Mouse (Mus musculus) ES-Bruce4 (cell line): ENCODE data around the gene Nkx2-3. TPM values are rescaled to one million over a fixed set of nuclear protein-coding genes. Genes with fewer than 3 reads are reported as not detected.

Experiments
- H3K27ac ChIP-seq: 2 replicates; pipeline ENCODE4 v1.5.1; 2012; ENCODE audit warnings: low read length, inconsistent platforms; ENCODE audit not compliant: insufficient read depth
- H3K27me3 ChIP-seq: 2 replicates; pipeline ENCODE4 v1.6.1; 2012; ENCODE audit warnings: mild to moderate bottlenecking, low read length, inconsistent platforms; ENCODE audit not compliant: control insufficient read depth, poor library complexity, insufficient read depth, severe bottlenecking
- H3K36me3 ChIP-seq: 2 replicates; pipeline ENCODE4 v1.6.1; 2012; ENCODE audit warnings: inconsistent platforms, mild to moderate bottlenecking, low read length, moderate library complexity; ENCODE audit not compliant: control insufficient read depth, poor library complexity, insufficient read depth, severe bottlenecking
- H3K4me1 ChIP-seq: one replicate; pipeline ENCODE4 v1.8.1; 2011; ENCODE audit warnings: low read length; ENCODE audit not compliant: control insufficient read depth, insufficient read depth
- H3K4me3 ChIP-seq: 2 replicates; pipeline ENCODE4 v1.5.1; 2011; ENCODE audit warnings: low read depth, mild to moderate bottlenecking, low read length
- H3K9ac ChIP-seq: 2 replicates; pipeline ENCODE4 v1.6.1; 2012; ENCODE audit warnings: low read depth, mild to moderate bottlenecking, inconsistent platforms; ENCODE audit not compliant: poor library complexity, severe bottlenecking
- H3K9me3 ChIP-seq: replicated peaks from 2 replicates; pipeline ENCODE4 v1.6.1; 2012; ENCODE audit warnings: mild to moderate bottlenecking, low read length, inconsistent platforms; ENCODE audit not compliant: control insufficient read depth, poor library complexity, insufficient read depth, severe bottlenecking
- CTCF ChIP-seq: IDR thresholded peaks from one replicate; pipeline ENCODE4 v1.8.1; 2011; ENCODE audit warnings: low read depth, low read length
- EP300 ChIP-seq: IDR thresholded peaks from 2 replicates; pipeline ENCODE4 v1.6.1; 2011; ENCODE audit warnings: low read depth, low read length; ENCODE audit not compliant: insufficient read depth
- POLR2A ChIP-seq: IDR thresholded peaks from one replicate; pipeline ENCODE4 v1.8.1; 2011; ENCODE audit warnings: low read length; ENCODE audit not compliant: insufficient read depth
- polyA plus RNA-seq: library from polyadenylated mRNA; stranded (reverse); fragments of >200 nt; gene quantifications from 2 replicates; pipeline ENCODE4 v1.2.4, GENCODE M21; 2011; ENCODE audit warnings: low read depth; ENCODE audit not compliant: missing spikeins, insufficient read depth, insufficient read length

Nkx2-3 gene
- not detected in 2 replicates for polyA plus RNA-seq

DNA sequence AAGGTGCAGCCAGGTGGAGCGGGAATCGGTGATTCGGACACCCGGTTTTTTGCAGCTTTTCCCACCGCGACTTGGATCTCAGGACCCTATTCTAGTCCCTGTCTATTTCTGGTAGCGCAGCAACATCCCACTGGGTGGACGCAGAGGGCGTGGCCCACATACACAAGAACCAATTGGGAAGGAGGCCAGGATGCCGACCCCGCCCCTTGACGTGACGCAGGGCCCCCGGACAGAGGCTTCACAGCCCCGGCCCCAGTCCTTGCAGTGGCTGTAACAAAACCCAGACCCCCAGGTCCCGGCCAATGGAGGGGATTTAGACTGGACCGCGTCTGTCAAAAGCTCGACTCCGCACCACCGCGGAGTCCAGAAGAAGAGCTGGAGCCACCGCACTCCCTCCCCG lies at the start of gene Nkx2-3:
TSS of gene Nkx2-3 (plus strand) at position 275 of the 400 bp plus-strand sequence.
- Histone ChIP-seq H3K4me1 (peaks cover 2% of the 10 kb centered on the region), H3K9me3 (no peaks in the 10 kb centered on the region), H3K36me3 (no peaks in the 10 kb centered on the region), H3K27me3 (peaks cover 39% of the 10 kb centered on the region), H3K9ac (no peak within 1 kb of the TSS), H3K27ac (no peak within 1 kb of the TSS), H3K4me3 (peak within 1 kb of the TSS; percentile 26)
- TF ChIP-seq EP300 (no peak), CTCF (no peak), POLR2A (no peak)

DNA sequence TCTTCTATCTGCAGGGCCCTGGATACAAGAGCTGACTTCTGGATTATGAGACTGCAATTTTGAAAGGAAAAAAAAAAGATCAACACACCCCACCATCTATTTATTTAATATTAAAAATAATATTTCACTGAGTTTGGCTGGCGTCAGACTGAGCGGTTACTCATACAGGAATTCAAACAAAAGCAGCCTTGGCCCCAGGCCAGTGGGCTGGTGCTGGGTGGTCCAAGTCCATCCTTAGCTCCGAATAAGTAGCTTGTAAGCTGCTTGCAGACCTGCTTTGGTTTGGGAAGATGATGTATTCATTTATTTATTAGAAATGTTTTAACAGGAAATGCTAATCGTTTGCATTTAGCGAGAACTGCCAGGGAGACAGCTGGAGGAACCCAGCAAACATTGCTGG lies 49.0 kb upstream of the Nkx2-3 start:
- TF ChIP-seq POLR2A: no peak
- TF ChIP-seq EP300: no peak
- no peak for TF ChIP-seq CTCF
- Histone ChIP-seq H3K27me3 (no peaks in the 10 kb centered on the region), H3K4me3 (no peak overlapping the region), H3K9me3 (no peaks in the 10 kb centered on the region), H3K36me3 (no peaks in the 10 kb centered on the region), H3K4me1 (no peaks in the 10 kb centered on the region), H3K9ac (no peak overlapping the region), H3K27ac (no peak overlapping the region)

DNA sequence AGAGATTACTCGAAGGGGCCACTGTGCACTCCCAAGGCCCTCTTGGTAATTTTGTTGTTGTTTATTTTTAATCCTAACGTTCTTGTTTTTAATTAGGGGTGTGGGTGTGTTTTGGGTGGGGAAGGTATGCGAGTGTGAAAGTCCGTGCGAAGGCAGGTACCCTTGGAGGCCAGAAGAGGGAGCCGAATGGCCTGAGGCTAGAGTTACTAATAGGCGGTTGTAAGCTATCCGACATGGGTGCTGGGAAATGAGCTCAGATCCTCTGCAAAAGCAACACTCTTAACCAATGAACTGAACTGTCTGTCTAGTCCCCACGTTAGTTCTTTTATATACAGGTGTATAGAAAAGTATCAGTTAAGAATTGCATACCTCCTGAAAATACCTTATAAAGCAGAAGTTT lies 43.8 kb upstream of the Nkx2-3 start:
- no peak overlapping the region for H3K27ac ChIP-seq
- no peaks in the 10 kb centered on the region for H3K9me3 ChIP-seq
- no peak overlapping the region for H3K9ac ChIP-seq
- H3K36me3 ChIP-seq: no peaks in the 10 kb centered on the region
- H3K4me3 ChIP-seq: no peak overlapping the region
- H3K27me3 ChIP-seq: no peaks in the 10 kb centered on the region
- H3K4me1 ChIP-seq: no peaks in the 10 kb centered on the region
- TF ChIP-seq CTCF (peak; percentile 46), POLR2A (no peak)

DNA sequence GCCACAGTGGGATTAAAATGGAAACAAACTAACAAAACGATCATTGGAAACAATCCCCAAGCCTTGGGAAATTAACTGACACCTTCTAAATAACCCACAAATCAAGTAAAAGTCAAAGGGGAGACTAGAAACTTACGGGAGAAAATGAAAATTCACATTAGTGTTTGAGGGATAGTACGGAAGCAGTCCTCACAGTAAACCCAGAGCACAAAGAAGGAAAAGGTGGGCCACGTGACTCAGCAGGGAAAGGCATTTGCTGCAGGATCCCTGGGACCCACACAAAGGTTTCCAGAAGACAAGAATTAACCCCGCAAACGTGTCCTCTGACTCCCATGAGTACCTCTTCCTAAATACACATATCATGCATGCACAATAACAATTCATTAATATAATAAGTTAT lies 43.0 kb upstream of the Nkx2-3 start:
- no peaks in the 10 kb centered on the region for H3K27me3 ChIP-seq
- H3K27ac ChIP-seq: no peak overlapping the region
- H3K9me3 ChIP-seq: no peaks in the 10 kb centered on the region
- TF ChIP-seq CTCF: no peak
- TF ChIP-seq EP300: no peak
- no peak for TF ChIP-seq POLR2A
- no peaks in the 10 kb centered on the region for H3K36me3 ChIP-seq
- no peak overlapping the region for H3K9ac ChIP-seq
- H3K4me1 ChIP-seq: no peaks in the 10 kb centered on the region
- H3K4me3 ChIP-seq: no peak overlapping the region

DNA sequence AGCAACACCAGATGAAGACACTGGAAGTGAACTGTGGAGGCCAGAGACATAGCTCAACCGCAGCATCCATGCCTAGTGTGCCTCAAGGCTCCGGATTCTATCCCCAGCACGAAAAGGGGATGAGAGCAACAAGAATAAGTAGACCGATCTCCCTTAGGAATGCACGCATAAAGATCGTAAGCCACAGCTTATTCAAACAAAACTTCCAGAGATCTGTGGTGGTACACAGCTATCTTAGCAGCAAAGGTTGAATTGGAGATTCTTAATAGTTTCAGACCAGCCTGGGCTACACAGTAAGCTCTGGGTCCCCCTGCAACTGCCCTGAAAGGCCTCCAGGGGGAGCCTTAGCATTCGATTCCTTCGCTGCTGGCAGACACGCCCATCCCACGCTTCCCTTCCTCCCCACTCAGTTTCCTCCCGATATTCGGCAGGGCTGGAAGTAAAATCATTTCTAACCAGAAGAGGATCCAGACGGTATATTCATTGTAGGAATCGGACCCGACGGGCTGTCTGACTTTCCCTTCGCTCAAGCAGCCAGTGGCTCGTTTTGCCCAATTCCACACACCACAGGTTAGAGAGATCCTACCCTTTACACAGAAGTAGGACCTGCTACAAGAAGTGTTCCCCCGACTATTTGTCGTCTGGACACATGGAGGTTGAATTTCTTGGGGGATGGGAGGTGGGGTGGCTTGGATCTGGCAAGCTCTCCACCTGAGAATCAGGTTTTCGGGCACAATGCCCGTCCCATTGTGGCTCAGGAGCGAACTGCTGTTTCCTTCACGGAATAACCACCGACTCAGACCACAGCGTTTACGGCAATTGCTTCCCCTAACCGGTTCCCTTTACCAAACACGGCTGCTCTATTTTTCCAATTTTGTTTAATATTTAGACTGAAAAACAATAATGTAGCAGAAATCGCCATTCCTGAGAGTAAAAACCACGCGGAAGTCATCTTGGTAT lies 41.0 kb upstream of the Nkx2-3 start:
- Histone ChIP-seq H3K27ac (no peak overlapping the region), H3K27me3 (no peaks in the 10 kb centered on the region), H3K4me3 (peak overlapping the region; percentile 47), H3K4me1 (no peaks in the 10 kb centered on the region), H3K9ac (no peak overlapping the region), H3K9me3 (no peaks in the 10 kb centered on the region), H3K36me3 (no peaks in the 10 kb centered on the region)
- peak; percentile 80 for TF ChIP-seq CTCF
- no peak for TF ChIP-seq EP300
